Mouse (Mus musculus) heart, embryonic 11.5 days (tissue): ENCODE data around the gene Git1. TPM values are rescaled to one million over a fixed set of nuclear protein-coding genes. Genes with fewer than 3 reads are reported as not detected.

ENCODE experiments used
- ATAC-seq: fragments of 200-750 bp; cut with Nextera tagmentation; replicated peaks from 2 replicates; pipeline ENCODE4 v1.8.0; 2017; ENCODE audit warnings: moderate library complexity; ENCODE audit not compliant: insufficient number of reproducible peaks, low FRiP score, low TSS enrichment
- H3K27ac ChIP-seq: fragments of 300-500 bp; sonication (generic); 2 replicates; pipeline ENCODE4 v1.5.1; 2014; ENCODE audit warnings: mild to moderate bottlenecking, low read depth, low read length
- H3K27me3 ChIP-seq: fragments of 300-500 bp; sonication (generic); 2 replicates; pipeline ENCODE4 v1.6.1; 2014; ENCODE audit warnings: mild to moderate bottlenecking, low read length, mixed read lengths; ENCODE audit not compliant: control insufficient read depth, insufficient read depth
- H3K36me3 ChIP-seq: fragments of 300-500 bp; sonication (generic); 2 replicates; pipeline ENCODE4 v1.6.1; 2014; ENCODE audit warnings: mild to moderate bottlenecking, low read length, moderate library complexity, mixed read lengths; ENCODE audit not compliant: control insufficient read depth, insufficient read depth
- H3K4me1 ChIP-seq: fragments of 300-500 bp; sonication (generic); 2 replicates; pipeline ENCODE4 v1.6.1; 2014; ENCODE audit warnings: low read length; ENCODE audit not compliant: control insufficient read depth, insufficient read depth
- H3K4me2 ChIP-seq: fragments of 300-500 bp; sonication (generic); 2 replicates; pipeline ENCODE4 v1.6.1; 2014; ENCODE audit warnings: mild to moderate bottlenecking, moderate library complexity
- H3K4me3 ChIP-seq: fragments of 300-500 bp; sonication (generic); 2 replicates; pipeline ENCODE4 v1.5.1; 2014; ENCODE audit warnings: low read depth, low read length
- H3K9ac ChIP-seq: fragments of 300-500 bp; sonication (generic); 2 replicates; pipeline ENCODE4 v1.6.1; 2014; ENCODE audit warnings: mild to moderate bottlenecking, low read depth, low read length, moderate library complexity
- H3K9me3 ChIP-seq: fragments of 300-500 bp; sonication (generic); replicated peaks from 2 replicates; pipeline ENCODE4 v1.6.1; 2016; ENCODE audit warnings: low read length; ENCODE audit not compliant: control insufficient read depth
- WGBS: fragments of 180-500 bp; shearing (Covaris S2); extraction: QIAGEN DNeasy Blood & Tissue Kit; methylation state at CpG from one replicate; pipeline ENCODE4 v1.1.7; 2014; ENCODE audit not compliant: insufficient replicate concordance; 5-methylcytosine and 5-hydroxymethylcytosine counted together
- polyA plus RNA-seq: library from polyadenylated mRNA; unstranded; fragments of >200 nt; fragmentation: Nextera tagmentation; extraction: Ambion mirVana; gene quantifications from 2 replicates; pipeline ENCODE4 v1.2.1, GENCODE M21; 2014

Gene Git1
- polyA plus RNA-seq, 1 experiment from 2014 or later = 15.1 TPM

- WGBS = 18% methylated on average over 20 of the region's 20 CpGs
- H3K4me3 ChIP-seq = no peak overlapping the region
- H3K36me3 ChIP-seq = no peaks in the 10 kb centered on the region; the same call in 1 of the 2 replicates
- H3K4me2 ChIP-seq = no peak overlapping the region
- H3K27me3 ChIP-seq = peaks cover 33% of the 10 kb centered on the region
- H3K9me3 ChIP-seq = no peaks in the 10 kb centered on the region
- no peak overlapping the region for H3K27ac ChIP-seq
- H3K4me1 ChIP-seq = peaks cover 30% of the 10 kb centered on the region
- 0 out of 2 replicates have a peak overlapping the region, but pooled peaks have one; percentile 10 for H3K9ac ChIP-seq
- ATAC-seq = no peak
Measured at GRCm38 (mm10) chr11:77467784-77468183, 25.6 kb upstream of the Git1 start.

GRCm38 (mm10) chr11:77468397-77468796 is 25.0 kb upstream of the Git1 start:
- H3K9ac ChIP-seq = no peak overlapping the region
- peaks cover 27% of the 10 kb centered on the region for H3K4me1 ChIP-seq
- H3K9me3 ChIP-seq = no peaks in the 10 kb centered on the region
- 81% methylated on average over 9 of the region's 9 CpGs for WGBS
- H3K4me3 ChIP-seq = no peak overlapping the region
- no peak overlapping the region for H3K27ac ChIP-seq
- H3K27me3 ChIP-seq = peaks cover 33% of the 10 kb centered on the region
- no peaks in the 10 kb centered on the region; the same call in 1 of the 2 replicates for H3K36me3 ChIP-seq
- no peak overlapping the region for H3K4me2 ChIP-seq
- no peak for ATAC-seq

- H3K9me3 ChIP-seq = no peaks in the 10 kb centered on the region
- H3K27ac ChIP-seq = no peak overlapping the region
- no peak for ATAC-seq
- H3K36me3 ChIP-seq = no peaks in the 10 kb centered on the region; the same call in 1 of the 2 replicates
- peaks cover 25% of the 10 kb centered on the region for H3K27me3 ChIP-seq
- no peak overlapping the region for H3K4me2 ChIP-seq
- peaks cover 14% of the 10 kb centered on the region for H3K4me1 ChIP-seq
- no peak overlapping the region for H3K4me3 ChIP-seq
- no peak overlapping the region for H3K9ac ChIP-seq
- WGBS = 61% methylated on average over 29 of the region's 29 CpGs
Measured at GRCm38 (mm10) chr11:77471407-77471806, 22.0 kb upstream of the Git1 start.

- Histone ChIP-seq H3K4me2 (no peak overlapping the region), H3K27me3 (peaks cover 12% of the 10 kb centered on the region), H3K27ac (no peak overlapping the region), H3K9ac (no peak overlapping the region), H3K4me1 (peaks cover 2% of the 10 kb centered on the region; the same call in 1 of the 2 replicates), H3K9me3 (no peaks in the 10 kb centered on the region), H3K4me3 (no peak overlapping the region), H3K36me3 (no peaks in the 10 kb centered on the region; the same call in 1 of the 2 replicates)
- ATAC-seq = no peak
- WGBS = 85% methylated on average over 16 of the region's 16 CpGs
Measured at GRCm38 (mm10) chr11:77472775-77473174, 20.6 kb upstream of the Git1 start.

- 91% methylated on average over 14 of the region's 14 CpGs for WGBS
- no peak for ATAC-seq
- H3K27me3 ChIP-seq = 0 out of 2 replicates have a peak, but pooled peaks cover 2% of the 10 kb centered on the region
Measured at GRCm38 (mm10) chr11:77476216-77476615, 17.1 kb upstream of the Git1 start.

GRCm38 (mm10) chr11:77476895-77477294 is 16.5 kb upstream of the Git1 start:
- H3K9ac ChIP-seq = no peak overlapping the region
- no peak overlapping the region for H3K27ac ChIP-seq
- no peak overlapping the region for H3K4me3 ChIP-seq
- no peaks in the 10 kb centered on the region; the same call in 1 of the 2 replicates for H3K36me3 ChIP-seq
- 80% methylated on average over 6 of the region's 6 CpGs for WGBS
- ATAC-seq = no peak
- H3K4me2 ChIP-seq = no peak overlapping the region
- no peaks in the 10 kb centered on the region for H3K9me3 ChIP-seq
- 0 out of 2 replicates have a peak, but pooled peaks cover 2% of the 10 kb centered on the region for H3K27me3 ChIP-seq
- no peaks in the 10 kb centered on the region for H3K4me1 ChIP-seq

More at GRCm38 (mm10) chr11:77476216-77476615, 17.1 kb upstream of the Git1 start:
- no peaks in the 10 kb centered on the region; the same call in 1 of the 2 replicates for H3K36me3 ChIP-seq
- no peak overlapping the region for H3K9ac ChIP-seq
- H3K4me3 ChIP-seq = no peak overlapping the region
- no peaks in the 10 kb centered on the region for H3K9me3 ChIP-seq
- H3K4me1 ChIP-seq = no peaks in the 10 kb centered on the region
- H3K4me2 ChIP-seq = no peak overlapping the region
- no peak overlapping the region for H3K27ac ChIP-seq

GRCm38 (mm10) chr11:77483043-77483442 is 10.3 kb upstream of the Git1 start:
- no peaks in the 10 kb centered on the region for H3K36me3 ChIP-seq
- H3K27ac ChIP-seq = no peak overlapping the region
- H3K4me3 ChIP-seq = no peak overlapping the region
- H3K27me3 ChIP-seq = no peaks in the 10 kb centered on the region
- H3K9me3 ChIP-seq = no peaks in the 10 kb centered on the region
- ATAC-seq = no peak
- H3K4me1 ChIP-seq = peaks cover 8% of the 10 kb centered on the region
- H3K4me2 ChIP-seq = no peak overlapping the region
- 48% methylated on average over 3 of the region's 3 CpGs for WGBS
- H3K9ac ChIP-seq = no peak overlapping the region

- no peak overlapping the region for H3K4me2 ChIP-seq
- ATAC-seq = no peak
- no peak overlapping the region for H3K4me3 ChIP-seq
- peaks cover 4% of the 10 kb centered on the region; the same call in 1 of the 2 replicates for H3K27me3 ChIP-seq
- no peak overlapping the region for H3K27ac ChIP-seq
- H3K9ac ChIP-seq = no peak overlapping the region
- 29% methylated on average over 11 of the region's 11 CpGs for WGBS
- no peaks in the 10 kb centered on the region for H3K36me3 ChIP-seq
- H3K4me1 ChIP-seq = peaks cover 10% of the 10 kb centered on the region
- H3K9me3 ChIP-seq = no peaks in the 10 kb centered on the region
Measured at GRCm38 (mm10) chr11:77483510-77484255, 9.7 kb upstream of the Git1 start.
